Mouse (Mus musculus) left cerebral cortex, adult 18-20 months (tissue): ENCODE data around the gene Zzef1. TPM values are rescaled to one million over a fixed set of nuclear protein-coding genes. Genes with fewer than 3 reads are reported as not detected.
"Not testable (repeated sequence)": the region's sequence is repeated elsewhere in the genome, so short reads cannot be mapped to it uniquely, and the experiment has no call there.

ENCODE experiments used
- DNase-seq, 2 experiments: peaks; one replicate each; pipeline ENCODE4 v3.0.0; 2021 to 2022; ENCODE audit warnings: low spot score in 2 of 2, mixed read lengths in 1 of 2
- long read RNA-seq, 2 experiments: library from polyadenylated mRNA; stranded (forward); transcript quantifications; one replicate each; pipeline ENCODE4 v2.0.0; 2021
- total RNA-seq, 2 experiments: library from RNA; stranded (reverse); gene quantifications; 2 replicates each; pipeline ENCODE4 v1.2.3; 2021

Gene Zzef1
- total RNA-seq: 10 to 100 TPM; 37.3 to 43.8 TPM
- long read RNA-seq, experiment 1, full-length matches to known transcripts: 2 of 9 reads
- long read RNA-seq, experiment 1, partial matches to known transcripts: 7 of 9 reads
- long read RNA-seq, experiment 1, other reads (novel, unspliced or antisense): 0 of 9 reads
- long read RNA-seq, experiment 2, partial matches to known transcripts: 14 of 14 reads
- long read RNA-seq, experiment 2, other reads (novel, unspliced or antisense): 0 of 14 reads

GRCm38 (mm10) chr11:72795455-72796295 lies at the start of gene Zzef1, which contains the start of gene Cyb5d2:
Gene Zzef1, plus strand, starts transcription at chr11:72796226.
Gene Cyb5d2, minus strand, starts transcription at chr11:72796142.
- DNase-seq: peak; percentile 93 to 95

GRCm38 (mm10) chr11:72751956-72752355 lies 44.1 kb upstream of the Zzef1 start:
- DNase-seq: no peak

GRCm38 (mm10) chr11:72758316-72758715 lies 37.7 kb upstream of the Zzef1 start:
- no peak for DNase-seq

GRCm38 (mm10) chr11:72759581-72759980 lies 36.4 kb upstream of the Zzef1 start:
- no peak for DNase-seq

- no peak for DNase-seq
These were observed 35.2 kb upstream of the Zzef1 start for GRCm38 (mm10) chr11:72760781-72761180.

GRCm38 (mm10) chr11:72764270-72764669 lies 31.8 kb upstream of the Zzef1 start:
- peak; percentile 19 to 36 for DNase-seq

- DNase-seq: no peak
These were observed 28.3 kb upstream of the Zzef1 start for GRCm38 (mm10) chr11:72767716-72768115.

- DNase-seq: no peak
These were observed 27.0 kb upstream of the Zzef1 start for GRCm38 (mm10) chr11:72769061-72769460.

GRCm38 (mm10) chr11:72770324-72770723 lies 25.7 kb upstream of the Zzef1 start:
- DNase-seq: no peak

GRCm38 (mm10) chr11:72770816-72771215 lies 25.2 kb upstream of the Zzef1 start:
- no peak for DNase-seq

- no peak for DNase-seq
These were observed 24.6 kb upstream of the Zzef1 start for GRCm38 (mm10) chr11:72771461-72771860.

GRCm38 (mm10) chr11:72772611-72773010 lies 23.4 kb upstream of the Zzef1 start:
- not testable (repeated sequence) for DNase-seq

GRCm38 (mm10) chr11:72778957-72779356 lies 17.1 kb upstream of the Zzef1 start:
- no peak for DNase-seq

- no peak for DNase-seq
These were observed 13.9 kb upstream of the Zzef1 start for GRCm38 (mm10) chr11:72782103-72782502.

- no peak for DNase-seq
These were observed 13.5 kb upstream of the Zzef1 start for GRCm38 (mm10) chr11:72782503-72782902.

GRCm38 (mm10) chr11:72792033-72792432 lies 4.0 kb upstream of the Zzef1 start:
- DNase-seq: no peak

- DNase-seq: no peak
These were observed 924 bp upstream of the Zzef1 start for GRCm38 (mm10) chr11:72795149-72795454.

- DNase-seq: no peak
These were observed 266 bp downstream of the Zzef1 start for GRCm38 (mm10) chr11:72796296-72796687.

- no peak for DNase-seq
These were observed 830 bp downstream of the Zzef1 start for GRCm38 (mm10) chr11:72796773-72797338.

- no peak for DNase-seq
These were observed 2.1 kb downstream of the Zzef1 start for GRCm38 (mm10) chr11:72798112-72798511.

- no peak for DNase-seq
These were observed 5.2 kb downstream of the Zzef1 start for GRCm38 (mm10) chr11:72801182-72801581.

- DNase-seq: no peak
These were observed 7.0 kb downstream of the Zzef1 start for GRCm38 (mm10) chr11:72803038-72803437.
